Mouse (Mus musculus): Measurements from ENCODE around the gene Tlk1. TPM values are rescaled to one million over a fixed set of nuclear protein-coding genes. Genes with fewer than 3 reads are reported as not detected.

Tlk1 gene
- polyA plus RNA-seq, 1 experiment from 2014 or later: 26.7 TPM

DNA sequence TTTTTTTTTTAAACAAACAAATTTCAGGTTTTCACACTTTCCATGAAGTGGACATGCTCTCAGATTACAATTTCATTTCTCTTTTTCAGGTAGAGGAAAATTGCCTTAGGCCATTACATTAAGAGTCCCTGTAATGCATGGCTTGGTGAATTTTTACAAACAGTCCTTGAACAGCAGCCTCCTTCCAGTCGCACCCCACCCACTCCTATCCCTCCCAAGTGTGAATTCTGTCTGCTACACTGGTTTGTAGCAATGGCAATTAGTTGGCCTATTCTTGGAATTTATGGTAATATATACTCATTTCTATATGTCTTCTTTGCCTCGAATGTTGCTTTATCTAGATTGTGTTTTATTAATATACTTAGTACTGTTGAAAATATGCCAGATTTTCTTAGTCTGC is 153.1 kb downstream of the Tlk1 start:
- WGBS: 69% methylated on average over 2 of the region's 2 CpGs
- TF ChIP-seq CTCF (IDR thresholded peaks at IDR 0.05; ENCODE audit: low read depth): no peak

DNA sequence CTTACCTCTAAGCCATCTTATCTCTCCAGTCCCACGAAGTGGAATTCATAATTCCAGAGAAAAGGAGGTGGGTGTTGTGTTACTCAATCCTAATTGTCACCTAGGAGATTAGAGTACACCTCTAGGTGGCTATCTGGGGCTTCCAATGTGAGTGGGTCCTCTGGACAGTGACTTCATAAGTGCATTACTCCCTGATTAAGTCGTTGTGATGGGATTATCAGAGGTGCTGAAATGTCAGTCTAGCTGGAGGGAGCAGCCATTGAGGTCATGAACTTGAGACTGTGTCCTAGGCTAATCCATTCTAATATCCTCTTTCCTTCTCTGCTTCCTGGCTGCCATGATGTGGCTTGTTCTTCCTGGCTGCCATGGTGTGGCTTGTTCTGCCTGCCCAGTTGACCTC is 155.6 kb downstream of the Tlk1 start:
- no peaks in the 10 kb centered on the region for H3K4me1 ChIP-seq (replicated peaks; ENCODE audit: control insufficient read depth, insufficient read depth)
- no peak overlapping the region for H3K27ac ChIP-seq (replicated peaks)
- H3K9ac ChIP-seq (ENCODE audit: low read length): no peak overlapping the region
- DNase-seq (ENCODE audit: low spot score) (no peak), ATAC-seq (ENCODE audit: low FRiP score, low TSS enrichment) (no peak)
- no peaks in the 10 kb centered on the region for H3K36me3 ChIP-seq (ENCODE audit: control insufficient read depth, insufficient read depth, low read length)
- H3K4me3 ChIP-seq (ENCODE audit: low read depth, low read length): no peak overlapping the region
- H3K4me2 ChIP-seq (replicated peaks; ENCODE audit: low read depth): no peak overlapping the region
- TF ChIP-seq CTCF (IDR thresholded peaks at IDR 0.05; ENCODE audit: low read depth) (no peak), EP300 (optimal IDR thresholded peaks at IDR 0.05) (no peak)
- no peaks in the 10 kb centered on the region for H3K9me3 ChIP-seq (ENCODE audit: control insufficient read depth, low read length)
- WGBS: 48% methylated on average over 2 of the region's 2 CpGs
- H3K27me3 ChIP-seq (ENCODE audit: control insufficient read depth, insufficient read depth, low read length): no peaks in the 10 kb centered on the region

More for the DNA sequence above, 153.1 kb downstream of the Tlk1 start:
- Histone ChIP-seq H3K36me3 (ENCODE audit: control insufficient read depth, insufficient read depth, low read length) (no peaks in the 10 kb centered on the region), H3K4me3 (ENCODE audit: low read depth, low read length) (no peak overlapping the region), H3K27ac (replicated peaks) (no peak overlapping the region), H3K4me2 (replicated peaks; ENCODE audit: low read depth) (no peak overlapping the region), H3K9me3 (ENCODE audit: control insufficient read depth, low read length) (no peaks in the 10 kb centered on the region), H3K4me1 (replicated peaks; ENCODE audit: control insufficient read depth, insufficient read depth) (no peaks in the 10 kb centered on the region), H3K9ac (ENCODE audit: low read length) (no peak overlapping the region), H3K27me3 (ENCODE audit: control insufficient read depth, insufficient read depth, low read length) (no peaks in the 10 kb centered on the region)
- ATAC-seq (ENCODE audit: low FRiP score, low TSS enrichment) (no peak), DNase-seq (ENCODE audit: low spot score) (no peak)

- Histone ChIP-seq H3K9ac (ENCODE audit: low read length) (no peak overlapping the region), H3K27me3 (ENCODE audit: control insufficient read depth, insufficient read depth, low read length) (no peaks in the 10 kb centered on the region), H3K36me3 (ENCODE audit: control insufficient read depth, insufficient read depth, low read length) (no peaks in the 10 kb centered on the region), H3K4me2 (replicated peaks; ENCODE audit: low read depth) (no peak overlapping the region), H3K4me1 (replicated peaks; ENCODE audit: control insufficient read depth, insufficient read depth) (no peaks in the 10 kb centered on the region), H3K9me3 (ENCODE audit: control insufficient read depth, low read length) (no peaks in the 10 kb centered on the region), H3K4me3 (ENCODE audit: low read depth, low read length) (no peak overlapping the region), H3K27ac (replicated peaks) (no peak overlapping the region)
- TF ChIP-seq EP300 (optimal IDR thresholded peaks at IDR 0.05): no peak
- no peak for TF ChIP-seq CTCF (IDR thresholded peaks at IDR 0.05; ENCODE audit: low read depth)
- no peak for ATAC-seq (ENCODE audit: low FRiP score, low TSS enrichment)
- DNase-seq (ENCODE audit: low spot score): no peak
- WGBS: 75% methylated on average over 2 of the region's 2 CpGs
Measured at GRCm38 (mm10) chr2:70669241-70669640, 156.3 kb downstream of the Tlk1 start.

DNA sequence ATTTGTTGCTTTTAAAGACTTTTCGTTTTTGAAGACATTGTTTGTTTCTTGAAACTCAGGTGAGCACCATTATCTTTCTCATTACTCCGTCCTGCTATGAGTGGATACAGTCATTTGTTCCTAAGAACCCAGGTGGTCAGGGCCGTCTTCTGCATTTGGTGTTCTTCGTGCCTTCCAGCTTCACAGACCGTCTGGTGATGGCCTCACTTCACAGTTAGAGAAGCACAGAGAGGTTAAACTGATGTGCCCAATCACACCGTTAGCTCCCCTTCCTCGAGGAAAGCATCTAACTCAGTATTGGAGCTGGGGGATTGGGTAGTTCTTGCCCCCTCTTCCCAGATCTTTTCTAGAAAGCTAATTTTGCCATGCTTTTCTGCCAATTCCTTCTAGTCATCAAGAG is 158.5 kb downstream of the Tlk1 start:
- Histone ChIP-seq H3K9ac (ENCODE audit: low read length) (no peak overlapping the region), H3K27me3 (ENCODE audit: control insufficient read depth, insufficient read depth, low read length) (no peaks in the 10 kb centered on the region), H3K9me3 (ENCODE audit: control insufficient read depth, low read length) (no peaks in the 10 kb centered on the region), H3K4me3 (ENCODE audit: low read depth, low read length) (no peak overlapping the region), H3K4me1 (replicated peaks; ENCODE audit: control insufficient read depth, insufficient read depth) (0 out of 2 replicates have a peak, but pooled peaks cover 3% of the 10 kb centered on the region), H3K36me3 (ENCODE audit: control insufficient read depth, insufficient read depth, low read length) (no peaks in the 10 kb centered on the region), H3K27ac (replicated peaks) (no peak overlapping the region), H3K4me2 (replicated peaks; ENCODE audit: low read depth) (no peak overlapping the region)
- no peak for ATAC-seq (ENCODE audit: low FRiP score, low TSS enrichment)
- DNase-seq (ENCODE audit: low spot score): no peak
- WGBS: 76% methylated on average over 7 of the region's 7 CpGs
- TF ChIP-seq EP300 (optimal IDR thresholded peaks at IDR 0.05): no peak
- no peak for TF ChIP-seq CTCF (IDR thresholded peaks at IDR 0.05; ENCODE audit: low read depth)

DNA sequence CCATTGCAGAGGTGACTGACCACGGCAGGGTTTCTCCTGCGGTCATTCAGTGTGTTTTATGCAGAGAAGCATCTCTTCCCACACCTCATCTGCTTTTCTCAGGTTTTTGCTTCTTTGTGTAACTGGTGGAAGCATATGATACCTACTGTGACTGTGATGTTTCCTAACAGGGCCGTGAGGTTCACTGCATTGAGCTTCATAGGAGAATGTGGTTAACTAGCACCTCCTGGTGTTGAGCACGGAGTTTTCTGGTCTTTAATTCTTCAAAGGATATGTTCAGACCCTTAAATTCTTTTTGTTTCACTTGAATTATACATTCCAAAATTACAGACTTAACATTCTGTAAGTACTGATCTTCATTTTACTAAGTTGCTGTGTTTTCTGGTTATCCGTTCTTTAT is 161.8 kb downstream of the Tlk1 start:
- Histone ChIP-seq H3K36me3 (ENCODE audit: control insufficient read depth, insufficient read depth, low read length) (no peaks in the 10 kb centered on the region), H3K9ac (ENCODE audit: low read length) (no peak overlapping the region), H3K4me2 (replicated peaks; ENCODE audit: low read depth) (no peak overlapping the region), H3K27me3 (ENCODE audit: control insufficient read depth, insufficient read depth, low read length) (no peaks in the 10 kb centered on the region), H3K4me3 (ENCODE audit: low read depth, low read length) (no peak overlapping the region), H3K4me1 (replicated peaks; ENCODE audit: control insufficient read depth, insufficient read depth) (0 out of 2 replicates have a peak, but pooled peaks cover 3% of the 10 kb centered on the region), H3K27ac (replicated peaks) (no peak overlapping the region), H3K9me3 (ENCODE audit: control insufficient read depth, low read length) (no peaks in the 10 kb centered on the region)
- ATAC-seq (ENCODE audit: low FRiP score, low TSS enrichment) (no peak), DNase-seq (ENCODE audit: low spot score) (no peak)
- TF ChIP-seq CTCF (IDR thresholded peaks at IDR 0.05; ENCODE audit: low read depth) (peak; percentile 61), EP300 (optimal IDR thresholded peaks at IDR 0.05) (no peak)
- 77% methylated on average over 5 of the region's 5 CpGs for WGBS

Other genes starting within 250 kb of the Tlk1 start
- gene Gorasp2, start 164.2 kb downstream of the Tlk1 start, polyA plus RNA-seq (2015; fragmentation: Nextera tagmentation; extraction: Ambion mirVana): 139 TPM in 2 replicates
- gene Gm26558, start 163.6 kb downstream of the Tlk1 start, polyA plus RNA-seq (2015; fragmentation: Nextera tagmentation; extraction: Ambion mirVana): 3.2 and 3.4 TPM in 2 replicates
- gene Dcaf17, start 229.6 kb upstream of the Tlk1 start, polyA plus RNA-seq (2015; fragmentation: Nextera tagmentation; extraction: Ambion mirVana): 26.6 and 28.7 TPM in 2 replicates
- gene Mettl8, start 229.9 kb upstream of the Tlk1 start, polyA plus RNA-seq (2015; fragmentation: Nextera tagmentation; extraction: Ambion mirVana): 7.7 and 9.2 TPM in 2 replicates